Mouse (Mus musculus) liver, postnatal 0 days (tissue): Measurements from ENCODE around the gene Mgam. TPM values are rescaled to one million over a fixed set of nuclear protein-coding genes. Genes with fewer than 3 reads are reported as not detected.

Experiments used
- ATAC-seq: fragments of 200-750 bp; cut with Nextera tagmentation; 2 replicates; pipeline ENCODE4 v1.8.0; 2017; ENCODE audit warnings: mild to moderate bottlenecking, moderate library complexity
- DNase-seq: peaks from one replicate; pipeline ENCODE4 v3.0.0-alpha.2; 2016
- H3K27ac ChIP-seq: fragments of 300-500 bp; sonication (generic); 2 replicates; pipeline ENCODE4 v1.5.1; 2014; ENCODE audit warnings: antibody characterized with exemption, moderate library complexity, mild to moderate bottlenecking, low read depth
- H3K27me3 ChIP-seq: fragments of 300-500 bp; sonication (generic); 2 replicates; pipeline ENCODE4 v1.6.1; 2014; ENCODE audit warnings: low read length, control low read depth, mixed read lengths; ENCODE audit not compliant: insufficient read depth
- H3K36me3 ChIP-seq: fragments of 300-500 bp; sonication (generic); replicated peaks from 2 replicates; pipeline ENCODE4 v1.6.1; 2014; ENCODE audit warnings: mild to moderate bottlenecking, control low read depth, low read length, moderate library complexity, mixed read lengths; ENCODE audit not compliant: insufficient read depth
- H3K4me1 ChIP-seq: fragments of 300-500 bp; sonication (generic); 2 replicates; pipeline ENCODE4 v1.6.1; 2014; ENCODE audit warnings: antibody characterized with exemption, mild to moderate bottlenecking, control low read depth; ENCODE audit not compliant: insufficient read depth
- H3K4me2 ChIP-seq: fragments of 300-500 bp; sonication (generic); 2 replicates; pipeline ENCODE4 v1.6.1; 2014; ENCODE audit warnings: low read depth, mild to moderate bottlenecking, low read length, moderate library complexity, mixed read lengths
- H3K4me3 ChIP-seq: fragments of 300-500 bp; sonication (generic); 2 replicates; pipeline ENCODE4 v1.5.1; 2014; ENCODE audit warnings: low read depth, low read length
- H3K9ac ChIP-seq: fragments of 300-500 bp; sonication (generic); replicated peaks from 2 replicates; pipeline ENCODE4 v1.6.1; 2014; ENCODE audit warnings: mild to moderate bottlenecking, moderate library complexity
- H3K9me3 ChIP-seq: fragments of 300-500 bp; sonication (generic); 2 replicates; pipeline ENCODE4 v1.6.1; 2016; ENCODE audit warnings: mild to moderate bottlenecking, control low read depth, low read length, mixed read lengths
- CTCF ChIP-seq: sonication (generic); IDR thresholded peaks from 2 replicates; pipeline ENCODE4 v1.5.1; 2016; ENCODE audit warnings: antibody characterized with exemption, low read depth
- EP300 ChIP-seq: IDR thresholded peaks from 2 replicates; pipeline ENCODE4 v1.6.1; 2016; ENCODE audit warnings: antibody characterized with exemption, low read depth, mild to moderate bottlenecking
- WGBS: fragments of 180-500 bp; shearing (Covaris S2); extraction: QIAGEN DNeasy Blood & Tissue Kit; methylation state at CpG from one replicate; pipeline ENCODE4 v1.1.7; 2014; ENCODE audit not compliant: insufficient replicate concordance; 5-methylcytosine and 5-hydroxymethylcytosine counted together
- polyA plus RNA-seq: library from polyadenylated mRNA; unstranded; fragments of >200 nt; fragmentation: Nextera tagmentation; extraction: Ambion mirVana; gene quantifications from 2 replicates; pipeline ENCODE4 v1.2.1, GENCODE M21; 2015

Gene Mgam
- polyA plus RNA-seq, 1 experiment from 2014 or later, result 3.1 TPM

- TF ChIP-seq EP300, result no peak
- no peaks in the 10 kb centered on the region for H3K27me3 ChIP-seq
- DNase-seq, result no peak
- no peak overlapping the region for H3K4me3 ChIP-seq
- H3K27ac ChIP-seq, result no peak overlapping the region
- H3K4me1 ChIP-seq, result peaks cover 6% of the 10 kb centered on the region
- no peaks in the 10 kb centered on the region for H3K9me3 ChIP-seq
- H3K9ac ChIP-seq, result no peak overlapping the region
- no peaks in the 10 kb centered on the region for H3K36me3 ChIP-seq
- 61% methylated on average over 4 of the region's 4 CpGs for WGBS
- no peak overlapping the region for H3K4me2 ChIP-seq
- ATAC-seq, result peak; percentile 82
Observed at GRCm38 (mm10) chr6:40795077-40795812, 166.6 kb downstream of the Mgam start.

- Histone ChIP-seq H3K9me3 (no peaks in the 10 kb centered on the region), H3K4me1 (no peaks in the 10 kb centered on the region), H3K9ac (no peak overlapping the region), H3K27me3 (no peaks in the 10 kb centered on the region), H3K27ac (no peak overlapping the region), H3K4me3 (no peak overlapping the region), H3K4me2 (no peak overlapping the region), H3K36me3 (no peaks in the 10 kb centered on the region)
- TF ChIP-seq CTCF, result no peak
- TF ChIP-seq EP300, result no peak
- DNase-seq, result no peak
- 74% methylated on average over 5 of the region's 5 CpGs for WGBS
- no peak for ATAC-seq
Observed at GRCm38 (mm10) chr6:40818237-40818902, 189.7 kb downstream of the Mgam start.

Other genes with a start within 250 kb of the Mgam start
- gene E330009J07Rik, start 192.7 kb upstream of the Mgam start, polyA plus RNA-seq, result 2.4 and 5.0 TPM in 2 replicates
- not detected in 2 replicates for gene Wee2, start 189.7 kb upstream of the Mgam start, polyA plus RNA-seq
- gene Ssbp1, start 157.5 kb upstream of the Mgam start, polyA plus RNA-seq, result 62.5 and 65.1 TPM in 2 replicates
- not detected in 2 replicates for gene Tas2r137, start 137.6 kb upstream of the Mgam start, polyA plus RNA-seq
- gene Tas2r108, start 135.3 kb upstream of the Mgam start, polyA plus RNA-seq, result not detected in 2 replicates
- gene Prss37, start 109.3 kb upstream of the Mgam start, polyA plus RNA-seq, result not detected in 2 replicates
- gene Olfr461, start 73.8 kb upstream of the Mgam start, polyA plus RNA-seq, result not detected in 2 replicates
- not detected in 2 replicates for gene Olfr460, start 59.3 kb upstream of the Mgam start, polyA plus RNA-seq
- 9.7 and 12.0 TPM in 2 replicates for gene Clec5a, start 43.0 kb upstream of the Mgam start, polyA plus RNA-seq
- not detected in 2 replicates for gene Tas2r138, start 15.5 kb upstream of the Mgam start, polyA plus RNA-seq